Mouse (Mus musculus) lung, embryonic 16.5 days (tissue): Measurements from ENCODE around the gene Fam208a. TPM values are rescaled to one million over a fixed set of nuclear protein-coding genes. Genes with fewer than 3 reads are reported as not detected.

Experiments used
- ATAC-seq: fragments of 200-750 bp; cut with Nextera tagmentation; 2 replicates; pipeline ENCODE4 v1.8.0; 2017; ENCODE audit warnings: low read depth, mild to moderate bottlenecking, moderate library complexity
- H3K27ac ChIP-seq: fragments of 300-500 bp; sonication (generic); 2 replicates; pipeline ENCODE4 v1.5.1; 2014; ENCODE audit warnings: mild to moderate bottlenecking, control low read depth, low read length
- H3K27me3 ChIP-seq: fragments of 300-500 bp; sonication (generic); 2 replicates; pipeline ENCODE4 v1.6.1; 2014; ENCODE audit warnings: low read depth, low read length, mixed read lengths; ENCODE audit not compliant: control insufficient read depth, insufficient read depth
- H3K36me3 ChIP-seq: fragments of 300-500 bp; sonication (generic); 2 replicates; pipeline ENCODE4 v1.6.1; 2014; ENCODE audit warnings: low read length; ENCODE audit not compliant: control insufficient read depth, insufficient read depth
- H3K4me1 ChIP-seq: fragments of 300-500 bp; sonication (generic); replicated peaks from 2 replicates; pipeline ENCODE4 v1.6.1; 2014; ENCODE audit warnings: low read length, mixed read lengths; ENCODE audit not compliant: control insufficient read depth, insufficient read depth
- H3K4me2 ChIP-seq: fragments of 300-500 bp; sonication (generic); 2 replicates; pipeline ENCODE4 v1.6.1; 2014; ENCODE audit warnings: low read depth, low read length, control low read depth
- H3K4me3 ChIP-seq: fragments of 300-500 bp; sonication (generic); 2 replicates; pipeline ENCODE4 v1.5.1; 2014; ENCODE audit warnings: mild to moderate bottlenecking, low read length, control low read depth
- H3K9ac ChIP-seq: fragments of 300-500 bp; sonication (generic); 2 replicates; pipeline ENCODE4 v1.6.1; 2014; ENCODE audit warnings: low read length, control low read depth
- H3K9me3 ChIP-seq: fragments of 300-500 bp; sonication (generic); 2 replicates; pipeline ENCODE4 v1.6.1; 2016; ENCODE audit warnings: low read length; ENCODE audit not compliant: control insufficient read depth
- WGBS: fragments of 180-500 bp; shearing (Covaris S2); extraction: QIAGEN DNeasy Blood & Tissue Kit; methylation state at CpG from one replicate; pipeline ENCODE4 v1.1.7; 2014; 5-methylcytosine and 5-hydroxymethylcytosine counted together
- polyA plus RNA-seq: library from polyadenylated mRNA; unstranded; fragments of >200 nt; fragmentation: Nextera tagmentation; extraction: Ambion mirVana; gene quantifications from 2 replicates; pipeline ENCODE4 v1.2.1, GENCODE M21; 2015

Gene Fam208a
- polyA plus RNA-seq, 1 experiment from 2014 or later, result 11.2 TPM

DNA sequence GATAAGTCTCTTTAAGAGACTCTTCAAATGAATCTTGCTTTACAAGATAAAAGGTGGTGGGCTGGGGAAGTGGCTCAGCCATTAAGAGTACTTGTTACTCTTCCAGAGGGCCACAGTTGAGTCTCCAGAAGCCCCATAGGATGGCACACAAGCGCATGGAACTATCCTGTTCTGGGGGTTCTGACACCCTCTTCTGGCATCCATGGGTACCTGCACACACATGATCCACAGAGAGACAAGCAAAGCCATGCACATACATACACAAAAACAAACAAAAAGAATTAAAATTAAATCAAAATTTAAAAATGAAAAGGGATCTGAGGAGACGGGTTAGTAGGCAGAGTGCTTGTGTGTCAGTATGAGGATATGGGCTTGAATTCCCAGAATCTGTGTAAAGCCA lies 36.0 kb upstream of the Fam208a start:
- ATAC-seq, result no peak
- H3K4me1 ChIP-seq, result no peaks in the 10 kb centered on the region
- WGBS, result 94% methylated on average over 2 of the region's 2 CpGs

DNA sequence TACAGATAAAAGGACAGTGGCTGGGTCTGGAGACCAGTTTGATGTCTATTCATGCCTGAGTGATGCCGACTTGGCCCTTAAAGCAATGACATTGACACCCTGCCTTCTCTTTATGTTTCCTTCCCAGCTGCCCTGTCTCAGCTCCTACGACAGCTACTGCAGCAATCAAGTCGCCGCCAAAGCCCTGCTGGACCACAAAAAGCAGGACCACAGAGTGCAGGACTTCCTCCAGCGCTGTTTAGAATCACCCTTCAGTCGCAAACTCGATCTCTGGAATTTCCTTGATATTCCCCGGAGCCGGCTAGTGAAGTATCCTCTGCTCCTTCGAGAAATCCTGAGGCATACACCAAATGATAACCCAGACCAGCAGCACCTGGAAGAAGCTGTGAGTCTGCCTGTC lies 34.8 kb upstream of the Fam208a start:
- no peak overlapping the region for H3K27ac ChIP-seq
- WGBS, result 46% methylated on average over 10 of the region's 10 CpGs
- H3K4me3 ChIP-seq, result no peak overlapping the region
- H3K4me1 ChIP-seq, result no peaks in the 10 kb centered on the region
- no peaks in the 10 kb centered on the region for H3K9me3 ChIP-seq
- no peak overlapping the region for H3K9ac ChIP-seq
- H3K27me3 ChIP-seq, result no peaks in the 10 kb centered on the region
- no peaks in the 10 kb centered on the region for H3K36me3 ChIP-seq
- H3K4me2 ChIP-seq, result no peak overlapping the region
- no peak for ATAC-seq

More for the DNA sequence above, 36.0 kb upstream of the Fam208a start:
- Histone ChIP-seq H3K9ac (no peak overlapping the region), H3K27me3 (no peaks in the 10 kb centered on the region), H3K9me3 (no peaks in the 10 kb centered on the region), H3K4me2 (no peak overlapping the region), H3K4me3 (no peak overlapping the region), H3K36me3 (no peaks in the 10 kb centered on the region), H3K27ac (no peak overlapping the region)

DNA sequence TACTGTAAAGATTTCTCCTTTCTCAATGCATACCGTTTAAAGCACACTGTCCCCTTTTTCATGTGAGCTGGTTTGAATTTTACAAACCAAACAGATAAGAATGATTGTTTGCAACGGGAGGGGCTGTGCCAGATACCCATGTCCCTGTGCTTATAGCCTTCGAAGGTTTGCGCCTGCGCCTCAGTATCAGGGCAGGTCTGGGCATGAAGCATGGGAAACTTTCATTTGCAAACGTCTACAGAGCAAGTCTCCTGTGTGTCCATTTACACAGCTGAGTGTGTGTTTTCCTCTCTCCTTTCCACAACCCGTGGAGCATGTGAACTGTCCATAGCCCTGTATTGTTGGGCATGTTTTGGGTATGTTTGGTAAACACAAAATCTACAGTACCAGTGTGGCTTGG lies 32.2 kb upstream of the Fam208a start:
- Histone ChIP-seq H3K9ac (no peak overlapping the region), H3K4me3 (no peak overlapping the region), H3K4me2 (no peak overlapping the region), H3K27me3 (no peaks in the 10 kb centered on the region), H3K9me3 (no peaks in the 10 kb centered on the region), H3K27ac (no peak overlapping the region), H3K36me3 (no peaks in the 10 kb centered on the region), H3K4me1 (no peaks in the 10 kb centered on the region)
- WGBS, result 68% methylated on average over 7 of the region's 7 CpGs
- no peak for ATAC-seq

DNA sequence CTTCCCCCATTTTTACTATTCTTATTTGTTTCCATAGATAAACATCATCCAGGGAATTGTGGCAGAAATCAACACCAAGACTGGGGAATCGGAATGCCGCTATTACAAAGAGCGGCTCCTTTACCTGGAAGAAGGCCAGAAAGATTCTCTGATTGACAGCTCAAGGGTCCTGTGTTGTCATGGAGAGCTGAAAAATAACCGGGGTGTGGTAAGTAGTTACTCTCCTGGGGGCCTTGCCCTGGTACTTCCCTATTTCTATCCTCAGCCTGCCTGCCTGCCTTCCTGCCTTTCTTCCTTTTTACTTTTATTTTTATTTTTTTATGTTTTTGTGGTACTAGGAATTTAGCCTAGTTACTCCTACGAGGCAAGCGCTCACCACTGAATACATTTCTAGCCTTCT lies 31.1 kb upstream of the Fam208a start:
- no peak overlapping the region for H3K27ac ChIP-seq
- no peaks in the 10 kb centered on the region for H3K36me3 ChIP-seq
- WGBS, result 81% methylated on average over 6 of the region's 6 CpGs
- no peaks in the 10 kb centered on the region for H3K9me3 ChIP-seq
- peaks cover 6% of the 10 kb centered on the region for H3K4me1 ChIP-seq
- no peak for ATAC-seq
- H3K9ac ChIP-seq, result no peak overlapping the region
- H3K27me3 ChIP-seq, result no peaks in the 10 kb centered on the region
- no peak overlapping the region for H3K4me2 ChIP-seq
- no peak overlapping the region for H3K4me3 ChIP-seq

DNA sequence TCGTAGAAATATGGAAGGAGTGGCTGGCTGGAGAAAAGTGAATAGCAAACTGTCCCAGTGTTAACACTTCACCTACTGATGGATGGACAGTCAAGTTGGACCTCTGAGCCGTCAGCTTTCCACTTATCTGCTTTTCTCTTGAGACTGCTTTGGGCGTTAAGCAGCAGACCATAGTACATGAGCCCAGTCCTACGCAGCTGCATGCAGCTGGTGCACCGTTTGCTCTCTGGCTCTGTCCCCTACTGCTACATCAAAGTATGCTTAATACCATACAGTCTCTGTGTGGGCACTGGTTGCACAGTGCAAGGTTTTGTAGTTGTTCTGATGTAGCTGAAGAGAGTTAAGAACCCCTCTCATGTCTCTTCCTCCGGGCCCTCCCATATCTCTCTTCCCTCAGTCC lies 28.1 kb upstream of the Fam208a start:
- no peaks in the 10 kb centered on the region for H3K27me3 ChIP-seq
- H3K4me2 ChIP-seq, result no peak overlapping the region
- 62% methylated on average over 6 of the region's 6 CpGs for WGBS
- H3K4me3 ChIP-seq, result no peak overlapping the region
- no peaks in the 10 kb centered on the region for H3K36me3 ChIP-seq
- peak; percentile 27; the same call in 1 of the 2 replicates for ATAC-seq
- H3K9me3 ChIP-seq, result no peaks in the 10 kb centered on the region
- H3K27ac ChIP-seq, result no peak overlapping the region
- H3K9ac ChIP-seq, result no peak overlapping the region
- peaks cover 6% of the 10 kb centered on the region for H3K4me1 ChIP-seq

DNA sequence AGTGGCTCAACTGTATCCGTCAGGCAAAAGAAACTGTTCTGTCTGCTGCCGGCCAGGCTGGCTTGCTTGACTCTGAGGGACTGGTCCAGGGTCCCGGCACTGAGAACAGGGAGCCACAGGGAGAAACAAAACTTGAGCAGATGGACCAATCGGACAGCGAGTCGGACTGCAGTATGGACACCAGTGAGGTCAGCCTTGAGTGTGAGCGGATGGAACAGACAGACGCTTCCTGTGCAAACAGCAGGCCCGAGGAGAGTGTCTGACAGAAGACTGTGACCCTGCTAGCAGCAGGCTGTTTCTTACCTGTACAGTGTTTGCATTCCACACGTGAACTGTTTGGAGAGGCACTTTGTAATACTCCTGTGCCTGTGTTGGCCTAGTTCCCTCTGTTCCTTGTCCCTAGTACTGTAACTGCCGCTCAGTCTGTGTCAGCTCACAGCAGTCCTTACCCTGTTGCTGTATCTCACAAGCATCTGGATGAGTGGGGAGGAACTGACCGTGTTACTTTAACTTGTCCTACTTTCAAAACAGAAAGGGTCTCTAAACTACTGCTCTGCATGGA lies 26.8 kb upstream of the Fam208a start:
- peaks cover 6% of the 10 kb centered on the region for H3K4me1 ChIP-seq
- H3K27me3 ChIP-seq, result no peaks in the 10 kb centered on the region
- ATAC-seq, result peak; percentile 88
- H3K4me2 ChIP-seq, result peak overlapping the region; percentile 17; the same call in 1 of the 2 replicates
- 29% methylated on average over 12 of the region's 12 CpGs for WGBS
- H3K27ac ChIP-seq, result peak overlapping the region; percentile 67
- no peaks in the 10 kb centered on the region for H3K36me3 ChIP-seq
- H3K9ac ChIP-seq, result no peak overlapping the region
- no peaks in the 10 kb centered on the region for H3K9me3 ChIP-seq
- H3K4me3 ChIP-seq, result no peak overlapping the region

DNA sequence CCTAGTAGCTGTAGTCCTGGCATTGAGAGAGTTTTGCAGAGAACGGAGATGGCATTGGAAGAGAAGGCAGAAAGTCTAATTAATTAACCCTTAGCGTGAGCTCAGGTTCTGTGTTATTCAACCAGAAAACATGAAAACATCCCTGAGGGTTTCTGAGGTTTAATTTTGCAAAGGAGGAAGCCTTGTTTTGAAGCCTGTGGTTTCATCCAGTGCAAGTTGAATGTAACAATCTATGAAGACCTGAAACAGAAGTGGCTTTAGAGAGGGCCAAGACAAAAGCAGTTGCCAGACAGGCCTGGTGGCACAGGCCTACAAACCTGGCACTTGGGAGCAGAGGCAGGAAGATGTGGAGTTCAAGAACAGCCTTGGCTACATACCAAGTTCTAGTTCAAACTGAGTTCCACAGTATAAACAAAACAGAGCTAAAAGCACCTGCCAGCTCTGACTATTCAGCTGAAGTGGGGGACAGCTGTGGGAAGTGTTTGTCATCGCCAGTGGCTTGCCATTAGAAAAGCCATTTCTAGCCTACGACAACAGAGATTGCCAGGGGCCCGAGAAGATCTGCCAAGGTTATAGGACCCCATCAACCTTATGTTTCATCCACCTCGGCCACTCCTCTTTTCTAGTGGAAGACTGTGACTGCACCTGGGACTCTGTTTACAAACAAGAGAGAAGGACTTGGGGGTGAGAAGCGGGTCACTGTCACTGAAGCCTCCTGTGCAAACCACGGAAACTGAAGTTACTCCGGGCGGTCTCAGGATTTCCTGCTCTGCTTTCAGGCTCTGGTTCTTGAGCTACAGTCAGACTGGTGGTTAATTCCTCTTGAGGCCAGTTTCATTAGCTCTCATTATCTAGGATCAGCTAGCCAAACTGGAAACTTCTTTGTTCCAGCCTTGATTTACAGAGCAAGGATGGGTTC lies 26.0 kb upstream of the Fam208a start:
- peak overlapping the region; percentile 67 for H3K27ac ChIP-seq
- peaks cover 6% of the 10 kb centered on the region for H3K4me1 ChIP-seq
- peak; percentile 59 for ATAC-seq
- no peak overlapping the region for H3K4me3 ChIP-seq
- H3K4me2 ChIP-seq, result no peak overlapping the region
- 45% methylated on average over 10 of the region's 10 CpGs for WGBS
- no peaks in the 10 kb centered on the region for H3K36me3 ChIP-seq
- H3K9me3 ChIP-seq, result no peaks in the 10 kb centered on the region
- no peak overlapping the region for H3K9ac ChIP-seq
- no peaks in the 10 kb centered on the region for H3K27me3 ChIP-seq

DNA sequence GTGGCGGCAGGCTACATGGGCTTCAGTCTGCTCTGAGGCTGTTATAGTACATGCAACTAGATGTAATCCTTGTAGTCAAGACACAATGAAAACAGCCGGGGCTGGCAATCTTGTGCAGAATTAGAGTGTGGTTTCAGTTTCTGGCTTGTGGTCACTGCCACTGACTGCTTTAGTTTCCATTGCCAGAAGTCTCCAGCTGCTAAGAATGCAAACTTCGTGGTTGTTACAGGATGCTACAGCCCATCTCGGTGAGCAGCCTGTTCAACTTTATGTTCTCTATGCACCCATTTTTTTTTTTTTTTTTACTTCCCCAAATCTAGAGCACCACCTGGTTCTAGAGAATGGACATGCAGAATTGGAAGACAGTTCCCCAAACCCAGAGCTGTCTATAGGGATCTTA lies 23.2 kb upstream of the Fam208a start:
- no peak for ATAC-seq
- Histone ChIP-seq H3K4me2 (no peak overlapping the region), H3K9me3 (peaks cover 4% of the 10 kb centered on the region; the same call in 1 of the 2 replicates), H3K4me1 (peaks cover 6% of the 10 kb centered on the region), H3K27ac (no peak overlapping the region), H3K9ac (no peak overlapping the region), H3K36me3 (no peaks in the 10 kb centered on the region), H3K4me3 (no peak overlapping the region), H3K27me3 (no peaks in the 10 kb centered on the region)
- WGBS, result 80% methylated on average over 4 of the region's 4 CpGs

DNA sequence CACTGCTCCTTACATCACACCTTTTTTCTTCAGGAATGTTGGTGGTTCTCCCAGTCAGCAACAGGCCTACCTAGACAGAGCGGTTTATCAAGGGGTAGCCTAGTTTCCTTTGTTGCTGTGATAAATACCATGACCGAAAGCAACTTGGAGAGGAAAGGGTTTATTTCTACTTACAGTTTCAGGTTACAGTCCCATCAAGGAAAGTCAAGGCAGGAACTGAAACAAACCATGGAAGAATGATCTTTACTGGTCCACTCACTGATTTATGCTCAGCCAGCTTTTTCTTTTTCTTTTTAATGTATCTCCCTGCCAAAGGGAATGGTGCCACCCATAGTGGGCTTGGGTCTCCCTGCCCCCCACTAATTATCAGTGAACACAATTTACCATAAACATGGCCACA lies 22.7 kb upstream of the Fam208a start:
- Histone ChIP-seq H3K27me3 (no peaks in the 10 kb centered on the region), H3K27ac (no peak overlapping the region), H3K4me2 (no peak overlapping the region), H3K9ac (no peak overlapping the region), H3K4me1 (peaks cover 6% of the 10 kb centered on the region), H3K36me3 (no peaks in the 10 kb centered on the region), H3K4me3 (no peak overlapping the region), H3K9me3 (peaks cover 4% of the 10 kb centered on the region; the same call in 1 of the 2 replicates)
- ATAC-seq, result no peak
- 93% methylated on average over 2 of the region's 2 CpGs for WGBS
